Mouse (Mus musculus) bone marrow, adult 2 months (tissue): Measurements from ENCODE around the gene Phxr2.

Source experiments
- CTCF ChIP-seq: fragments of 200-500 bp; IDR thresholded peaks from 2 replicates; pipeline ENCODE4 v1.5.1; 2011; ENCODE audit warnings: low read length, control low read depth; ENCODE audit not compliant: control insufficient read depth, insufficient read depth
- POLR2A ChIP-seq: fragments of 200-500 bp; IDR thresholded peaks from 2 replicates; pipeline ENCODE4 v1.6.1; 2011; ENCODE audit warnings: low read depth, mild to moderate bottlenecking, control low read depth, low read length, borderline replicate concordance; ENCODE audit not compliant: control insufficient read depth

GRCm38 (mm10) chr10:99164871-99165477, 38.8 kb upstream of the Phxr2 start:
- TF ChIP-seq CTCF = peak; percentile 9; the same call in 1 of the 2 replicates
- TF ChIP-seq POLR2A = no peak
